Mouse (Mus musculus): ENCODE results near the gene Dus4l. TPM values are rescaled to one million over a fixed set of nuclear protein-coding genes. Genes with fewer than 3 reads are reported as not detected.

Gene Dus4l
- total and polyA plus RNA-seq, 2 experiments from 2014 or later: 3.9 to 8.3 TPM

DNA sequence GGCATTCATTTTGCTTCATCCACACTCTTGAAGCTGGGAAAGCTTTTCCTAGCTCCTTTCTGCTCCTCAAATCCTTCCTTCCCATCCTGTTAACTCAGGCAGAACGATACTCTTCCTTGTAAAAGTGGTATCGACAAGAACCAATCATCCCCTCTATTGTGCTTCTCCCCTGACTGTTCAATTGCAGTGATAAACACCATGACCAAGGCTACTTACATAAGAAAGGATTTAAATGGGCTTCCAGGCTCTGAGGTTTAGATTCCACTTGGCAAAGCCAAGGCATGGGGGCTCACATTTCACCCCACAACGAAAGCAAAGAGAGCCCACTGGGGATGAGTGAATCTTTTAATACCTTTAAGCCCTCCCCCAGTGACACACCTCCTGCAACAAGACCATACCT, 46.5 kb downstream of the Dus4l start:
- Histone ChIP-seq H3K27me3 (ENCODE audit: insufficient read depth, low read length) (no peaks in the 10 kb centered on the region), H3K4me2 (ENCODE audit: low read depth, low read length, poor library complexity, severe bottlenecking) (no peak overlapping the region), H3K4me1 (ENCODE audit: insufficient read depth, low read length) (no peaks in the 10 kb centered on the region), H3K27ac (ENCODE audit: low read depth, low read length) (no peak overlapping the region), H3K9me3 (ENCODE audit: low read length) (no peaks in the 10 kb centered on the region), H3K9ac (replicated peaks; ENCODE audit: low read length, poor library complexity, severe bottlenecking) (no peak overlapping the region), H3K4me3 (ENCODE audit: low read depth, low read length) (no peak overlapping the region), H3K36me3 (ENCODE audit: insufficient read depth, low read length) (no peaks in the 10 kb centered on the region)
- DNase-seq (ENCODE audit: low spot score): no peak
- ATAC-seq (ENCODE audit: low FRiP score): no peak
- 10% methylated on average over 3 of the region's 3 CpGs for WGBS
- no peak for TF ChIP-seq CTCF (IDR thresholded peaks at IDR 0.05)

DNA sequence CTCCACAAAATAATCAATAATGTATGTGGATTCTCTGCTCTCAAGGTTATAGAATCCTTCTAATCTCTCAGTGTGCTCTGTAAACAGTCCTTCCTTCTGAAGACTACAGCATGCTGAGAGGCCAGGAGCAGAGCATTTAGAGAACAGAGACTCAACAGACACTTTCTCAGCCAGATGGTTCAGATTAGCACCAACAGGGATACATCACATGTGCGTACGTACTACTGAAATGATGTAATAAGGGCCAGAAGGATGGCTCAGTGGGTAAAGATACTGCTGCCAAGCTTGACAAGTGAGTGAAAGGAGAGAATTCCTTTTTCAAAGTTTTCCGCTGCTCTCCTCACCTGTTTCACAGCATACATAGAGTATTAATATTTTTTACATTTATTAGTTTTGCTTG, 49.7 kb downstream of the Dus4l start:
- no peak for TF ChIP-seq CTCF (IDR thresholded peaks at IDR 0.05)
- WGBS: 88% methylated on average over 3 of the region's 3 CpGs
- Histone ChIP-seq H3K36me3 (ENCODE audit: insufficient read depth, low read length) (no peaks in the 10 kb centered on the region), H3K9ac (replicated peaks; ENCODE audit: low read length, poor library complexity, severe bottlenecking) (no peak overlapping the region), H3K27ac (ENCODE audit: low read depth, low read length) (no peak overlapping the region), H3K4me2 (ENCODE audit: low read depth, low read length, poor library complexity, severe bottlenecking) (no peak overlapping the region), H3K4me1 (ENCODE audit: insufficient read depth, low read length) (no peaks in the 10 kb centered on the region), H3K9me3 (ENCODE audit: low read length) (no peaks in the 10 kb centered on the region), H3K27me3 (ENCODE audit: insufficient read depth, low read length) (no peaks in the 10 kb centered on the region), H3K4me3 (ENCODE audit: low read depth, low read length) (no peak overlapping the region)
- DNase-seq (ENCODE audit: low spot score): peak; percentile 35
- ATAC-seq (ENCODE audit: low FRiP score): no peak

DNA sequence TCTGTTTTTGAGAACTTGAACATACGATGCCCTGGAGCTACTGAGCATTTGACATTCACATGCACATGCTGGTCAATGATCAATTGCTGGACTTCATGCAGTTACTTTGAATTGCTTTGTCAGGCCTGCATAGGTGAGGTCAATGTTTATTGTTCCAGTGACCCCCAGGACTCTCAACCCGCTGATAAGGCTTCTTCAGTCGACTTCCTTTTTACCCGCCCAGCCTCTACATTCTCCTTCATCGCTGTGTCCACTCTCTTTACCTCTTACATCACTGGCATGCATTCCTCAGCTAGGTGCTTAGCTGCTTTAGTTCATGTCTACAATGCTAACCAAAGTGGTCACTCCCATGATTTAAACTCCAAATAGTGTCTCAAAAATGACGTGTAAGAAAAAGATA, 51.0 kb downstream of the Dus4l start:
- WGBS: 75% methylated on average over 6 of the region's 6 CpGs
- ATAC-seq (ENCODE audit: low FRiP score) (no peak), DNase-seq (ENCODE audit: low spot score) (no peak)
- Histone ChIP-seq H3K4me1 (ENCODE audit: insufficient read depth, low read length) (no peaks in the 10 kb centered on the region), H3K36me3 (ENCODE audit: insufficient read depth, low read length) (no peaks in the 10 kb centered on the region), H3K9me3 (ENCODE audit: low read length) (no peaks in the 10 kb centered on the region), H3K9ac (replicated peaks; ENCODE audit: low read length, poor library complexity, severe bottlenecking) (no peak overlapping the region), H3K4me3 (ENCODE audit: low read depth, low read length) (no peak overlapping the region), H3K27ac (ENCODE audit: low read depth, low read length) (no peak overlapping the region), H3K4me2 (ENCODE audit: low read depth, low read length, poor library complexity, severe bottlenecking) (no peak overlapping the region), H3K27me3 (ENCODE audit: insufficient read depth, low read length) (no peaks in the 10 kb centered on the region)
- no peak for TF ChIP-seq CTCF (IDR thresholded peaks at IDR 0.05)

DNA sequence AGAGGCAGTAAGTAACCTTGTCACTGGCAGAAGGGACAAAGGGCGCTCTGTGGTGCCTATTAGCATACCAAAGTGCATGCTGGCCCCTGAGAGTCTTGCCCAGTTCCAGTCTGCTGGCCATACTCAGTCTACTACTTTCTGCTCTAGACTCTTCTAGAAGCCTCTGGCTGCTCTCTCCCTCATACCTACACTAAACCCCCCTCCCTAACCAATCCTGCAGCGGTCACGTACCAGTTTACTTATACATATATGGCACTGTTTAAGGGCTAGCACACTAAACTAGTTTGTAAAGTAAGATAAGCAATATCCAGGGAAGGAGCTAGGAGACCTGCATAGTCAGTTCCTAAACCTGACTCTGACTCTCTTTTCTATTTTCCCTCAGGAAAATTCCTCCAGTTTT, 60.3 kb downstream of the Dus4l start:
- Histone ChIP-seq H3K36me3 (ENCODE audit: insufficient read depth, low read length) (no peaks in the 10 kb centered on the region), H3K4me3 (ENCODE audit: low read depth, low read length) (no peak overlapping the region), H3K9ac (replicated peaks; ENCODE audit: low read length, poor library complexity, severe bottlenecking) (no peak overlapping the region), H3K27me3 (ENCODE audit: insufficient read depth, low read length) (no peaks in the 10 kb centered on the region), H3K9me3 (ENCODE audit: low read length) (no peaks in the 10 kb centered on the region), H3K4me2 (ENCODE audit: low read depth, low read length, poor library complexity, severe bottlenecking) (no peak overlapping the region), H3K27ac (ENCODE audit: low read depth, low read length) (no peak overlapping the region), H3K4me1 (ENCODE audit: insufficient read depth, low read length) (no peaks in the 10 kb centered on the region)
- WGBS: 79% methylated on average over 3 of the region's 3 CpGs
- DNase-seq (ENCODE audit: low spot score): no peak
- ATAC-seq (ENCODE audit: low FRiP score): no peak
- no peak for TF ChIP-seq CTCF (IDR thresholded peaks at IDR 0.05)

DNA sequence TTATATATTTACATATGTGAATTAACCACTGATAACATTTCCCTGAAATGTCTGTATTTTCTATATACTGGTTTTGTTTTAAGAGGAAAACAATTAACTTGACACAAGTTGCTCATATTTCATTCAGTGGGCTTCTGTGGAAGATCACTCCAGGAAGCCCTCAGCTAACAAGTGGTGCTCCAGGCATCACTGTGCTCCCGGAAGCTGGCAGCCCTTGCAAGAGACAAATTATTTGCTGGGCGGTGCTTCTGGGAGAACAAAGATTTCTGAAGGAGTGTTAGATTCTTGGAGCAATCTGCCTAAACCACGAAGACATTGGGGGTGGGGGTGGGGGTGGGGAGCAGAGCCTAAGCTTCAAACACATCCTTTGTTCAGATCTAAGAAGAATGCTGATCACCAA, 62.6 kb downstream of the Dus4l start:
- DNase-seq (ENCODE audit: low spot score) (no peak), ATAC-seq (ENCODE audit: low FRiP score) (no peak)
- no peaks in the 10 kb centered on the region for H3K27me3 ChIP-seq (ENCODE audit: insufficient read depth, low read length)
- no peaks in the 10 kb centered on the region for H3K36me3 ChIP-seq (ENCODE audit: insufficient read depth, low read length)
- WGBS: 33% methylated on average over 3 of the region's 3 CpGs
- H3K9me3 ChIP-seq (ENCODE audit: low read length): no peaks in the 10 kb centered on the region
- no peak overlapping the region for H3K4me3 ChIP-seq (ENCODE audit: low read depth, low read length)
- H3K4me2 ChIP-seq (ENCODE audit: low read depth, low read length, poor library complexity, severe bottlenecking): no peak overlapping the region
- no peak for TF ChIP-seq CTCF (IDR thresholded peaks at IDR 0.05)
- no peak overlapping the region for H3K9ac ChIP-seq (replicated peaks; ENCODE audit: low read length, poor library complexity, severe bottlenecking)
- H3K27ac ChIP-seq (ENCODE audit: low read depth, low read length): no peak overlapping the region
- H3K4me1 ChIP-seq (ENCODE audit: insufficient read depth, low read length): no peaks in the 10 kb centered on the region

Other genes with a start within 250 kb of the Dus4l start
- 19.5 and 25.2 TPM in 2 replicates for gene Cbll1, start 155.2 kb downstream of the Dus4l start, total RNA-seq (2014; rRNA removed)
- 17.4 and 17.7 TPM in 2 replicates for gene Cbll1, start 155.2 kb downstream of the Dus4l start, polyA plus RNA-seq (2015; fragmentation: Nextera tagmentation; extraction: Ambion mirVana)
- 0.05 and 0.33 TPM in 2 replicates for gene Slc26a4, start 94.9 kb downstream of the Dus4l start, total RNA-seq (2014; rRNA removed)
- gene Slc26a4, start 94.9 kb downstream of the Dus4l start, polyA plus RNA-seq (2015; fragmentation: Nextera tagmentation; extraction: Ambion mirVana): 0.10 TPM in 1 of 2 replicates, not detected in the other
- 5.9 and 11.1 TPM in 2 replicates for gene Bcap29, start 20.2 kb downstream of the Dus4l start, total RNA-seq (2014; rRNA removed)
- gene Bcap29, start 20.2 kb downstream of the Dus4l start, polyA plus RNA-seq (2015; fragmentation: Nextera tagmentation; extraction: Ambion mirVana): 33.9 and 36.1 TPM in 2 replicates
- gene Cog5, start within 50 bp of the Dus4l start, total RNA-seq (2014; rRNA removed): 41.1 and 51.8 TPM in 2 replicates
- 16.9 and 18.8 TPM in 2 replicates for gene Cog5, start within 50 bp of the Dus4l start, polyA plus RNA-seq (2015; fragmentation: Nextera tagmentation; extraction: Ambion mirVana)
- 21.2 and 22.6 TPM in 2 replicates for gene Gpr22, start 59.1 kb upstream of the Dus4l start, total RNA-seq (2014; rRNA removed)
- gene Gpr22, start 59.1 kb upstream of the Dus4l start, polyA plus RNA-seq (2015; fragmentation: Nextera tagmentation; extraction: Ambion mirVana): 17.5 and 19.0 TPM in 2 replicates